Mouse (Mus musculus): ENCODE measurements around the gene Amhr2. TPM values are rescaled to one million over a fixed set of nuclear protein-coding genes. Genes with fewer than 3 reads are reported as not detected.

Gene Amhr2
- polyA plus RNA-seq, 1 experiment from 2014 or later: 1.2 TPM

DNA sequence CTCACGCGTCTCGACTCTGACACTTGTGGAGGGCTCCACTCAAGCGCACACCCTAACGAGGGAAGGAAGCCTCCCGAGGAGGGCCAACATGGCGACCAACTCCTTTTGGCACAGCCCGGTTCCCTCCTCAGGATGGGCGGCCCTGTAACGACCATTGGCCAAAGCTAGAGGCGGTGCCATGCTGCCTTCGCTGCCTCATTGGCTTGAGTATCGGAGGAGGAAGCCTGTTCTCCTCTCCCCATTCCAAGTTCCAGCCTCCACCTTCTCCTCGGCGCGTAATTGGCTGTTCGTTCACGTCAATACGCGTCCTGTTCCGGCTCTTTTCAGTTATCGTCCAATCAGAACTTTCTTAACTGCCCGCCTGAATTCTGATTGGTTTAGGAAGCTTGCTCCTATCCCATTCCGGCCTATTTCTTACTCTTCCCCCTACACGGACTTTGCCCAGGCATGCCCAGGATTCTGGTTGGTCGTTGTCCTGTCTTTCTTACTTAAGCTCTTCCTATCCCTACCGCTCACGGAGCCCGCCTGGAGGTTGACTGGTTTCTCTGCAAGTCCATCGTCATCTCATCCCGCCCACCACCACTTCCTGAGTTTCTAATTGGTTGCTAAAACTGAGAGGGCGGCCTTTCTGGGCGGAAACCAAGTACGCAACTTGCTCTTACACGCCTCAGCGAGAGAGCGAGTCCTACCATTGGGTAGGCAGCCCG, 39.5 kb upstream of the Amhr2 start, which contains the start of gene Sp1:
Gene Sp1, plus strand, starts transcription at position 655 of the 707 bp plus-strand sequence.
- no peaks in the 10 kb centered on the region for H3K9me3 ChIP-seq (ENCODE audit: control insufficient read depth, low read depth, low read length)
- peaks cover 17% of the 10 kb centered on the region for H3K4me1 ChIP-seq (ENCODE audit: control insufficient read depth, insufficient read depth, low read length)
- H3K36me3 ChIP-seq (ENCODE audit: control insufficient read depth, insufficient read depth, low read length): peaks cover 27% of the 10 kb centered on the region
- H3K27ac ChIP-seq (ENCODE audit: low read length): peak within 1 kb of the TSS; percentile 99
- H3K4me3 ChIP-seq (ENCODE audit: low read depth, low read length): peak within 1 kb of the TSS; percentile 75
- peak within 1 kb of the TSS; percentile 50 for H3K4me2 ChIP-seq (replicated peaks; ENCODE audit: low read depth, low read length)
- no peaks in the 10 kb centered on the region for H3K27me3 ChIP-seq (ENCODE audit: control insufficient read depth, insufficient read depth, low read length)
- 0% methylated on average over 38 of the region's 38 CpGs for WGBS
- ATAC-seq (ENCODE audit: insufficient number of reproducible peaks, insufficient read depth, low FRiP score, low read depth): peak; percentile 97
- H3K9ac ChIP-seq (replicated peaks; ENCODE audit: low read depth, low read length): peak within 1 kb of the TSS; percentile 85

DNA sequence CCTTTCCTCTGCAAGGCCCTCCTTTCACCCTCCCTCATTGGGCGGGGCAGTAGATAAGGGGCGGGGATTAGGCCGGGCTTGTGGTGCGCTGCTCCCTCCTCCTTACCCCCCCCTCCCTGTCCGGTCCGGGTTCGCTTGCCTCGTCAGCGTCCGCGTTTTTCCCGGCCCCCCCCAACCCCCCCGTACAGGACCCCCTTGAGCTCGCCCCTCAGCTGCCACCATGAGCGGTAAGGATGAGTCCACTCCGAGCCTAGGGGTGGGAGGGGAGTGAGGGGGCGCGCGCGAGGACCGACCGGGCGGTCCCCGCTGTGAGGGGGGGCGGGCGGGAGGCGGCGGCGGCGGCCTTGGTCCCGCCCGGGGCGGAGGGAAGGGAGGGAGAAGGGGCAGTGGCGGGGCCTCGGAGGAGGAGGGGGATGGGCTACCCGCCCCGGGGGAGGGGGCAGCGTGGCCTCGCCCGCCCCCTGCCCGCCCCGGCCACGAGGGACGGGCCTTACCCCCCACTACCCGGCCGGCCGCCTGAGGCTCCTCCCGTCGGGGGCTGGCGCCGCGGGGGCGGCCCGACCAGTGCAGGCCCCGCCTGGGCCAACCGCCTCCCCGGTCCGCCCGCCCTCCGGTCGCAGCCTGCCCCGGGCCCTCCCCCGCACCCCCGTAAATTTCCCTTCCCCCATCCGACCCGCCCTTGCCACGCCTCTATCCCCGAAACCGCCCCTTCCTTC, 38.8 kb upstream of the Amhr2 start:
- H3K4me2 ChIP-seq (replicated peaks; ENCODE audit: low read depth, low read length): peak overlapping the region; percentile 36
- no peaks in the 10 kb centered on the region for H3K27me3 ChIP-seq (ENCODE audit: control insufficient read depth, insufficient read depth, low read length)
- peak overlapping the region; percentile 75 for H3K4me3 ChIP-seq (ENCODE audit: low read depth, low read length)
- peaks cover 27% of the 10 kb centered on the region for H3K36me3 ChIP-seq (ENCODE audit: control insufficient read depth, insufficient read depth, low read length)
- peak overlapping the region; percentile 99 for H3K27ac ChIP-seq (ENCODE audit: low read length)
- peaks cover 17% of the 10 kb centered on the region for H3K4me1 ChIP-seq (ENCODE audit: control insufficient read depth, insufficient read depth, low read length)
- ATAC-seq (ENCODE audit: insufficient number of reproducible peaks, insufficient read depth, low FRiP score, low read depth): peak; percentile 39
- peak overlapping the region; percentile 85 for H3K9ac ChIP-seq (replicated peaks; ENCODE audit: low read depth, low read length)
- WGBS: 1% methylated on average over 44 of the region's 69 CpGs
- H3K9me3 ChIP-seq (ENCODE audit: control insufficient read depth, low read depth, low read length): no peaks in the 10 kb centered on the region

DNA sequence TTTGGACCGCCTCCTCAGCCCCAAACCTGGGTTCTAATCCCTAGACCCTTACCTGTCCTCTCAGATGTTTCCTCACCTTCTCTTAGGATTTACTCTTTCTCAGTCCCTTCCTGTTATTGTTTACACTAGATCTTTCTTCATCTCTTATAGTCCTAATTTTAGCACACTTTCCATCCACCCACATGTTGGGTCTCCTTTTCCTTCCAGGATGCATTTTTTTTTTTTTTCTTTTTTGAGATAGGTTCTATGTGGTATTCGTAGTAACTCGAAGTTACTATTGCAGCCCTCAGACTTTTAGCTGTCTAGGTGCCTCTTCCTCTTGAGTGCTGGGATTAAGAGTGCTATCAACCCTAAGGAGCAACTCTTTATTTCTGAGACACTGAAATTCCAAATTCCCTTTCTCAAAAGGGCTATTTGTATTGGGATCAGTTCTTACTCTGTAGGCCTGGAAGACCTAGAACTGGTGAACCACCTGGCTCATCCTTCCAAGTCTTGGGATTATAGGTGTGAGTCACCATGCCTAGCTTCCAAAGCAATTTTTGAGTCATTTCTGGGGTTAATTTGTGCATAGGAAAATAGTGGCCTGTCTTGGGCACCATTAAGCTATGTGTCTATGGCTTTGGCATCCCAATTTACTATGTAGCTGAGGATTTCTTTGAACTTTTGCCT, 38.1 kb upstream of the Amhr2 start:
- Histone ChIP-seq H3K9ac (replicated peaks; ENCODE audit: low read depth, low read length) (peak overlapping the region; percentile 85; the same call in 1 of the 2 replicates), H3K9me3 (ENCODE audit: control insufficient read depth, low read depth, low read length) (no peaks in the 10 kb centered on the region)
- WGBS: 14% methylated on average over 3 of the region's 3 CpGs

GRCm38 (mm10) chr15:102407681-102408557, 37.2 kb upstream of the Amhr2 start:
- no peaks in the 10 kb centered on the region for H3K27me3 ChIP-seq (ENCODE audit: control insufficient read depth, insufficient read depth, low read length)
- peaks cover 17% of the 10 kb centered on the region for H3K4me1 ChIP-seq (ENCODE audit: control insufficient read depth, insufficient read depth, low read length)
- WGBS: 91% methylated on average over 10 of the region's 10 CpGs
- peaks cover 37% of the 10 kb centered on the region for H3K36me3 ChIP-seq (ENCODE audit: control insufficient read depth, insufficient read depth, low read length)
- no peaks in the 10 kb centered on the region for H3K9me3 ChIP-seq (ENCODE audit: control insufficient read depth, low read depth, low read length)
- no peak for ATAC-seq (ENCODE audit: insufficient number of reproducible peaks, insufficient read depth, low FRiP score, low read depth)
- no peak overlapping the region for H3K27ac ChIP-seq (ENCODE audit: low read length)
- no peak overlapping the region for H3K4me2 ChIP-seq (replicated peaks; ENCODE audit: low read depth, low read length)
- H3K4me3 ChIP-seq (ENCODE audit: low read depth, low read length): no peak overlapping the region
- no peak overlapping the region for H3K9ac ChIP-seq (replicated peaks; ENCODE audit: low read depth, low read length)

More for the DNA sequence above, 38.1 kb upstream of the Amhr2 start:
- Histone ChIP-seq H3K4me1 (ENCODE audit: control insufficient read depth, insufficient read depth, low read length) (peaks cover 17% of the 10 kb centered on the region), H3K4me3 (ENCODE audit: low read depth, low read length) (peak overlapping the region; percentile 75), H3K36me3 (ENCODE audit: control insufficient read depth, insufficient read depth, low read length) (peaks cover 33% of the 10 kb centered on the region), H3K4me2 (replicated peaks; ENCODE audit: low read depth, low read length) (peak overlapping the region; percentile 36), H3K27ac (ENCODE audit: low read length) (peak overlapping the region; percentile 99), H3K27me3 (ENCODE audit: control insufficient read depth, insufficient read depth, low read length) (no peaks in the 10 kb centered on the region)
- ATAC-seq (ENCODE audit: insufficient number of reproducible peaks, insufficient read depth, low FRiP score, low read depth): no peak

- H3K4me1 ChIP-seq (ENCODE audit: control insufficient read depth, insufficient read depth, low read length): peaks cover 17% of the 10 kb centered on the region
- ATAC-seq (ENCODE audit: insufficient number of reproducible peaks, insufficient read depth, low FRiP score, low read depth): no peak
- 65% methylated on average over 2 of the region's 2 CpGs for WGBS
- H3K4me3 ChIP-seq (ENCODE audit: low read depth, low read length): no peak overlapping the region
- H3K27me3 ChIP-seq (ENCODE audit: control insufficient read depth, insufficient read depth, low read length): no peaks in the 10 kb centered on the region
- H3K4me2 ChIP-seq (replicated peaks; ENCODE audit: low read depth, low read length): no peak overlapping the region
- H3K36me3 ChIP-seq (ENCODE audit: control insufficient read depth, insufficient read depth, low read length): peaks cover 39% of the 10 kb centered on the region
- no peak overlapping the region for H3K27ac ChIP-seq (ENCODE audit: low read length)
- H3K9ac ChIP-seq (replicated peaks; ENCODE audit: low read depth, low read length): no peak overlapping the region
- H3K9me3 ChIP-seq (ENCODE audit: control insufficient read depth, low read depth, low read length): no peaks in the 10 kb centered on the region
Observed at GRCm38 (mm10) chr15:102408558-102409130, 36.5 kb upstream of the Amhr2 start.

- Histone ChIP-seq H3K36me3 (ENCODE audit: control insufficient read depth, insufficient read depth, low read length) (peaks cover 44% of the 10 kb centered on the region), H3K27ac (ENCODE audit: low read length) (no peak overlapping the region), H3K4me3 (ENCODE audit: low read depth, low read length) (no peak overlapping the region), H3K9me3 (ENCODE audit: control insufficient read depth, low read depth, low read length) (no peaks in the 10 kb centered on the region), H3K9ac (replicated peaks; ENCODE audit: low read depth, low read length) (no peak overlapping the region), H3K4me1 (ENCODE audit: control insufficient read depth, insufficient read depth, low read length) (peaks cover 17% of the 10 kb centered on the region), H3K27me3 (ENCODE audit: control insufficient read depth, insufficient read depth, low read length) (no peaks in the 10 kb centered on the region), H3K4me2 (replicated peaks; ENCODE audit: low read depth, low read length) (no peak overlapping the region; the same call in 1 of the 2 replicates)
- 99% methylated on average over 3 of the region's 3 CpGs for WGBS
- no peak for ATAC-seq (ENCODE audit: insufficient number of reproducible peaks, insufficient read depth, low FRiP score, low read depth)
Observed at GRCm38 (mm10) chr15:102409286-102409685, 35.9 kb upstream of the Amhr2 start.

- Histone ChIP-seq H3K4me3 (ENCODE audit: low read depth, low read length) (no peak overlapping the region), H3K9ac (replicated peaks; ENCODE audit: low read depth, low read length) (no peak overlapping the region), H3K36me3 (ENCODE audit: control insufficient read depth, insufficient read depth, low read length) (peaks cover 44% of the 10 kb centered on the region), H3K9me3 (ENCODE audit: control insufficient read depth, low read depth, low read length) (no peaks in the 10 kb centered on the region), H3K4me1 (ENCODE audit: control insufficient read depth, insufficient read depth, low read length) (peaks cover 17% of the 10 kb centered on the region), H3K27me3 (ENCODE audit: control insufficient read depth, insufficient read depth, low read length) (no peaks in the 10 kb centered on the region), H3K27ac (ENCODE audit: low read length) (no peak overlapping the region), H3K4me2 (replicated peaks; ENCODE audit: low read depth, low read length) (no peak overlapping the region)
- WGBS: 96% methylated on average over 1 of the region's 1 CpGs
- no peak for ATAC-seq (ENCODE audit: insufficient number of reproducible peaks, insufficient read depth, low FRiP score, low read depth)
Observed at GRCm38 (mm10) chr15:102411077-102411476, 34.1 kb upstream of the Amhr2 start.

All from stomach, embryonic 14.5 days (tissue).